Mouse (Mus musculus): Measurements from ENCODE around the gene Ift74.

The Ift74 gene

GRCm38 (mm10) chr4:94696368-94696767 is 82.1 kb downstream of the Ift74 start:
- DNase-seq = no peak

- no peak for DNase-seq
Observed at GRCm38 (mm10) chr4:94711002-94711401, 96.7 kb downstream of the Ift74 start.

- peak; percentile 16 for DNase-seq
Observed at GRCm38 (mm10) chr4:94711426-94711825, 97.1 kb downstream of the Ift74 start.

GRCm38 (mm10) chr4:94713741-94714140 is 99.5 kb downstream of the Ift74 start:
- DNase-seq = no peak

- DNase-seq = peak; percentile 54
Observed at GRCm38 (mm10) chr4:94715166-94715565, 100.9 kb downstream of the Ift74 start.

- no peak for DNase-seq
Observed at GRCm38 (mm10) chr4:94725799-94726198, 111.5 kb downstream of the Ift74 start.

GRCm38 (mm10) chr4:94732721-94733120 is 118.4 kb downstream of the Ift74 start:
- no peak for DNase-seq

- DNase-seq = no peak
Observed at GRCm38 (mm10) chr4:94737326-94738295, 123.3 kb downstream of the Ift74 start.

GRCm38 (mm10) chr4:94738838-94739731 is 124.8 kb downstream of the Ift74 start, which contains the start of gene Tek:
Gene Tek (plus strand): TSS chr4:94739289.
- peak; percentile 27 for DNase-seq

GRCm38 (mm10) chr4:94741824-94742223 is 127.5 kb downstream of the Ift74 start:
- DNase-seq = no peak
